Mouse (Mus musculus): ENCODE results near the gene Rab33b. TPM values are rescaled to one million over a fixed set of nuclear protein-coding genes. Genes with fewer than 3 reads are reported as not detected.

Rab33b gene
- polyA plus RNA-seq, 1 experiment from 2014 or later, result 17.8 TPM

GRCm38 (mm10) chr3:51544442-51545128 lies 60.9 kb downstream of the Rab33b start:
- WGBS, result 70% methylated on average over 19 of the region's 19 CpGs
- Histone ChIP-seq H3K9me3 (ENCODE audit: low read depth, low read length) (no peaks in the 10 kb centered on the region), H3K4me2 (no peak overlapping the region), H3K4me3 (ENCODE audit: low read depth, low read length) (no peak overlapping the region), H3K27ac (ENCODE audit: low read depth) (no peak overlapping the region), H3K27me3 (ENCODE audit: insufficient read depth, low read length) (no peaks in the 10 kb centered on the region), H3K4me1 (ENCODE audit: insufficient read depth) (no peaks in the 10 kb centered on the region), H3K9ac (no peak overlapping the region), H3K36me3 (ENCODE audit: insufficient read depth) (peaks cover 52% of the 10 kb centered on the region)
- TF ChIP-seq CTCF (IDR thresholded peaks at IDR 0.05; ENCODE audit: low read depth), result no peak
- DNase-seq (no peak), ATAC-seq (ENCODE audit: insufficient read depth) (no peak)

Other genes starting within 250 kb of the Rab33b start
- gene Elf2, start 143.3 kb upstream of the Rab33b start, polyA plus RNA-seq (2014; fragmentation: Nextera tagmentation; extraction: Ambion mirVana), result 59.4 and 60.8 TPM in 2 replicates
- gene Mgarp, start 87.2 kb upstream of the Rab33b start, polyA plus RNA-seq (2014; fragmentation: Nextera tagmentation; extraction: Ambion mirVana), result 2.7 and 3.6 TPM in 2 replicates
- 650 and 732 TPM in 2 replicates for gene Ndufc1, start 74.9 kb upstream of the Rab33b start, polyA plus RNA-seq (2014; fragmentation: Nextera tagmentation; extraction: Ambion mirVana)
- 45.4 and 49.5 TPM in 2 replicates for gene Naa15, start 68.8 kb upstream of the Rab33b start, polyA plus RNA-seq (2014; fragmentation: Nextera tagmentation; extraction: Ambion mirVana)
- gene Setd7, start 77.0 kb downstream of the Rab33b start, polyA plus RNA-seq (2014; fragmentation: Nextera tagmentation; extraction: Ambion mirVana), result 4.3 and 4.5 TPM in 2 replicates
- 1.8 and 1.9 TPM in 2 replicates for gene Mgst2, start 176.4 kb downstream of the Rab33b start, polyA plus RNA-seq (2014; fragmentation: Nextera tagmentation; extraction: Ambion mirVana)